Mouse (Mus musculus): ENCODE data around the gene Src.

Gene Src

GRCm38 (mm10) chr2:157418206-157418605, at the start of gene Src:
TSS of gene Src (plus strand) at chr2:157418444.
- TF ChIP-seq GATA4 (IDR thresholded peaks at IDR 0.05; ENCODE audit: insufficient replicate concordance, low read length), result no peak

DNA sequence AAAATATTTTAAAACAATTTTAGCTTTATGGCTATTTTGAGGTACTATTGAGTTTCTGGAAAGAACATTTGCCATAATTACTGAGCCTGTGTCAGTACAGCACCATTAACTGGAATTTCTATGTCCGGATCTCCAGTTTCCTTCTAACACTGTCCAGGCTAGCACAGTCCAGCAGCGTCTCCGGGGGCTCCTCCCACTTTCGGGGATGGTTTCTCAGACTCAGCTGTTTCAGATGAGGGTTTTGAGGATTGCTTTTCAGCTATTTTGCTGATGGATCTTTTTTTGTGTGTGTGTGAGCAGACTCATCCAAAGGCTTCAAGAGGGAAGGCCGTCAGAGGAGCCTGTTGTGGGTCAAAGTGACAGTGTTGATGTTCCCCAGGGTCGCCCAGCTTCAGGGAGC, 46.5 kb upstream of the Src start:
- TF ChIP-seq GATA4 (IDR thresholded peaks at IDR 0.05; ENCODE audit: insufficient replicate concordance, low read length), result no peak

- TF ChIP-seq GATA4 (IDR thresholded peaks at IDR 0.05; ENCODE audit: insufficient replicate concordance, low read length), result no peak
These were observed 44.6 kb upstream of the Src start for GRCm38 (mm10) chr2:157373681-157374080.

GRCm38 (mm10) chr2:157375051-157375450, 43.2 kb upstream of the Src start:
- no peak for TF ChIP-seq GATA4 (IDR thresholded peaks at IDR 0.05; ENCODE audit: insufficient replicate concordance, low read length)

- TF ChIP-seq GATA4 (IDR thresholded peaks at IDR 0.05; ENCODE audit: insufficient replicate concordance, low read length), result no peak
These were observed 42.2 kb upstream of the Src start for GRCm38 (mm10) chr2:157375794-157376757.

DNA sequence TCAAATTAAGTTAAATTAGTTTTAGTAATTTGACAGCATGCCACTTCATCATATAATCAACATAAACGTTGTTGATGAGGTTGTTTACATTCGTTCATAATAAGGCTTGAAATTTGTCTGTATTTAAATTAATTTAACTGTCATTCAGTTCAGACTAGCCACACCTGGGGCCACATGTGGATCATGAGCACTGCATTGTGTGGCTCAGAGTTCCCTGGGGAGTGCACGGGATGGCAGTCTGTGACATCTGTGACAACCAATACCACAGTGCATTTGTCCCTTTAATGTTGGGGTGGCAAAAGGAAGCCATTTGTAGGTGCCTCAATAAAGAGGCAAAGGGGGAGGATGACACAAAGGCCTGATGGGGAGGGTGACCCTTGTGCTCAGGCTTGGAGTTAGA, 41.2 kb upstream of the Src start:
- TF ChIP-seq GATA4 (IDR thresholded peaks at IDR 0.05; ENCODE audit: insufficient replicate concordance, low read length), result no peak

GRCm38 (mm10) chr2:157384836-157385235, 33.4 kb upstream of the Src start:
- TF ChIP-seq GATA4 (IDR thresholded peaks at IDR 0.05; ENCODE audit: insufficient replicate concordance, low read length), result no peak

- TF ChIP-seq GATA4 (IDR thresholded peaks at IDR 0.05; ENCODE audit: insufficient replicate concordance, low read length), result no peak
These were observed 28.7 kb upstream of the Src start for GRCm38 (mm10) chr2:157389591-157389921.

- TF ChIP-seq GATA4 (IDR thresholded peaks at IDR 0.05; ENCODE audit: insufficient replicate concordance, low read length), result no peak
These were observed 25.9 kb upstream of the Src start for GRCm38 (mm10) chr2:157392331-157392730.

DNA sequence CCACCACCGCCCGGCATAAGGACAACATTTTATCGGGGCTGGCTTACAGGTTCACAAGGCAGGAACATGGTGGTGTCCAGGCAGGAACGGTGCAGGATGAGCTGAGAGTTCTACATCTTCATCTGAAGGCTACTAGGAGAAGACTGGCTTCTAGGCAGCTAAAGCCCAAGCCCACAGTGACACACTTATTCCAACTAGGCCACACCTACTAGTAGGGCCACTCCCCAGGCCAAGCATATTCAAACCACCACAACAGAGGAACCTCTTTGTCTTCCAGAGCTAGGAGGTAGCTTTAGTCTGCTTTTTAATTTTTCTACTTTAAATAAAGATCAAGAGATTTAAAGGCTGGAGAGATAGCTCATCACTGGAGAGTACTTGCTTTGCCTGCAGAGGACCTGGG, 24.7 kb upstream of the Src start:
- no peak for TF ChIP-seq GATA4 (IDR thresholded peaks at IDR 0.05; ENCODE audit: insufficient replicate concordance, low read length)

GRCm38 (mm10) chr2:157394868-157395267, 23.4 kb upstream of the Src start:
- TF ChIP-seq GATA4 (IDR thresholded peaks at IDR 0.05; ENCODE audit: insufficient replicate concordance, low read length), result no peak

DNA sequence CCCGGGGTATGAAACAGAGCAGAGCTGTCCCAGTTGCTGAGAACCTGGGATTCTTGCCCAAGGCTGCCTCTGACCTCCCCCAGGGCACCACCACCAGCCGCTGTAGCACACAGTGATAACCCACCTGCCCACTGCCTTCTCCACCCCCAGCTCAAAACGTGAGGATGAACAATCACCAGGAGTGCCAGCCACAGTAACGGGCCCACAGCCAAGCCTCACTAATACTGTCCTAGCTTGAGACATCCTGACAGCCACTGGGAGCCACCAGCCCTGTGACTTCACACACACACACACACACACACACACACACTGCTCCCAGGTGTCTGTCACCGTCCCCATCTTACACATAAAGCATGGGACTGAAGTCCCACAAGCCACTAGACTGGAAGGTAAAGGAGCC, 22.9 kb upstream of the Src start:
- TF ChIP-seq GATA4 (IDR thresholded peaks at IDR 0.05; ENCODE audit: insufficient replicate concordance, low read length), result no peak

DNA sequence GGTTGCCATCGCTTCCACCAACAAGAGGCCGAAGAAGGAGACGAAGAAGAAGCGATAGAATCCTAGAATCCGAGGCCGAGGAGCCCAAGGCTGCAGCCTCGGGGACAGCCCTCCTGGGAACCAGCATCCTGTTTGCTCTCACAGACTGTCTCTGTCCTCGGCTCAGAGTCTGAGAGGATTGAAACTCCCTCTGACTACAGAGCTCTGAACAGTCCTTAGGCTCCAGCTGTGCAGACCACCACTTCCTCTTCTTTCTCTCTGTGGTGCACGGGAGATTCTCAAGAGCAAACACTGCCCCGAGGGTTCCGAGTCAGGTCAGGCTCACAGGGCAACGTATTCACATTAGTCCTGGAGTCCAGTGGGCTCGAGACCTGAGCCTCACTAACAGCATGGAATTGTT, 22.3 kb upstream of the Src start:
- no peak for TF ChIP-seq GATA4 (IDR thresholded peaks at IDR 0.05; ENCODE audit: insufficient replicate concordance, low read length)

GRCm38 (mm10) chr2:157397376-157397775, 20.9 kb upstream of the Src start:
- no peak for TF ChIP-seq GATA4 (IDR thresholded peaks at IDR 0.05; ENCODE audit: insufficient replicate concordance, low read length)

DNA sequence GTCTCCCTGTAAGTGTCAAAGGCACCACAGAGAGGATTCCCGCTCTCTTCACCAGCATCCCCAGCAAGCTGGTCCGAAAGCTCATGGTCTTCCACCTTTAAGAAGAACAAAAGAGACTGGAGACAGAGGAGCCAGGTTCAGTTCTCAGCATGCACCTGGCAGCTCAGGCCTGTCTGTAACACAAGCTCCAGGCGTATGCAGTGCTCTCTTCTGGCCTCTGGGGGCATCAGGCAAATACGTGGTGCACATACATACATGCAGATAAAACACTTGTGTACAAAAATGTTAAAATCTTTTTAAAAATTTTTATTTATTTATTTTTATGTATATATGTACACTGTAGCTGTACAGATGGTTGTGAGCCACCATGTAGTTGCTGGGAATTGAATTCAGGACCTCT, 19.7 kb upstream of the Src start:
- TF ChIP-seq GATA4 (IDR thresholded peaks at IDR 0.05; ENCODE audit: insufficient replicate concordance, low read length), result no peak

- TF ChIP-seq GATA4 (IDR thresholded peaks at IDR 0.05; ENCODE audit: insufficient replicate concordance, low read length), result no peak
These were observed 18.4 kb upstream of the Src start for GRCm38 (mm10) chr2:157399797-157400196.

GRCm38 (mm10) chr2:157400491-157400890, 17.8 kb upstream of the Src start:
- TF ChIP-seq GATA4 (IDR thresholded peaks at IDR 0.05; ENCODE audit: insufficient replicate concordance, low read length), result no peak

All from liver, adult (tissue).